Comparison of ENCODE assay signal across 18 mouse cellular contexts in genomic region chr7:13293878-13294855, GRCm38 (mm10). TPM values are rescaled to one million over a fixed set of nuclear protein-coding genes. Genes with fewer than 3 reads are reported as not detected.
DNase-seq lines count a peak whose midpoint lies in the region; ATAC-seq and TF ChIP-seq lines count a peak whose summit lies in the region.
"Had no signal": no experiment of that assay in that cellular context is flagged by ENCODE, and none has a peak within 500 bp of the region (broad histone marks: within the 10 kb centered on the region; RNA-seq: fewer than 3 reads in every experiment).

No protein-coding gene starts in this region.

- peaks cover 66% of the 10 kb centered on the region for H3K36me3 ChIP-seq in hindbrain, postnatal 0 days (ENCODE audit: insufficient read depth, low read length)
- H3K36me3 ChIP-seq in hindbrain, embryonic 13.5 days = peaks cover 90% of the 10 kb centered on the region
- peaks cover 98% of the 10 kb centered on the region for H3K36me3 ChIP-seq in forebrain, embryonic 12.5 days (replicated peaks)
- H3K36me3 ChIP-seq in liver, postnatal 0 days (replicated peaks; ENCODE audit: insufficient read depth, low read length) = peaks cover 80% of the 10 kb centered on the region

- WGBS in hindbrain, postnatal 0 days = 80% methylated on average over 11 of the region's 11 CpGs
- 91% methylated on average over 11 of the region's 11 CpGs for whole genome bisulfite sequencing in hindbrain, embryonic 13.5 days
- 90% methylated on average over 11 of the region's 11 CpGs for WGBS in forebrain, embryonic 12.5 days
- 70% methylated on average over 11 of the region's 11 CpGs for WGBS in liver, postnatal 0 days (ENCODE audit: insufficient replicate concordance)

- no peaks in the 10 kb centered on the region for H3K9me3 ChIP-seq in hindbrain, postnatal 0 days (ENCODE audit: low read length)
- no peaks in the 10 kb centered on the region for H3K9me3 ChIP-seq in hindbrain, embryonic 13.5 days
- no peaks in the 10 kb centered on the region for H3K9me3 ChIP-seq in forebrain, embryonic 12.5 days
- H3K9me3 ChIP-seq in liver, postnatal 0 days (ENCODE audit: low read length) = no peaks in the 10 kb centered on the region
- H3K9me3 ChIP-seq: embryonic facial prominence, embryonic 15.5 days; forebrain, embryonic 15.5 days; liver, embryonic 15.5 days; neural tube, embryonic 15.5 days had no signal

- DNase-seq in adrenal gland, adult (ENCODE audit: inconsistent age in 2 of 2, low spot score in 1 of 2) = peak; percentile 75 to 91
- DNase-seq in adrenal gland, postnatal 4 days (ENCODE audit: low spot score in 2 of 2) = no peak
- DNase-seq in hindbrain, postnatal 0 days (ENCODE audit: low spot score) = peak; percentile 4
- peak; percentile 44 for DNase-seq in adrenal gland, postnatal 25 days
- DNase-seq in liver, postnatal 0 days = no peak
- DNase-seq: cerebellum, adult 11 months; kidney, adult 8-10 months; kidney, postnatal 4 days; lung, postnatal 14 days; retina, postnatal 1 day had no signal

- no peak for TF ChIP-seq CTCF in hindbrain, postnatal 0 days (IDR thresholded peaks at IDR 0.05; ENCODE audit: low read depth)
- TF ChIP-seq CTCF in liver, postnatal 0 days (IDR thresholded peaks at IDR 0.05; ENCODE audit: low read depth) = no peak

- no peaks in the 10 kb centered on the region for H3K27me3 ChIP-seq in hindbrain, postnatal 0 days (ENCODE audit: insufficient read depth, low read length)
- no peaks in the 10 kb centered on the region for H3K27me3 ChIP-seq in hindbrain, embryonic 13.5 days
- H3K27me3 ChIP-seq in forebrain, embryonic 12.5 days = no peaks in the 10 kb centered on the region
- no peaks in the 10 kb centered on the region for H3K27me3 ChIP-seq in liver, postnatal 0 days (ENCODE audit: insufficient read depth, low read length)
- H3K27me3 ChIP-seq: CH12.LX; embryonic facial prominence, embryonic 15.5 days; forebrain, embryonic 15.5 days; liver, embryonic 15.5 days; neural tube, embryonic 15.5 days had no signal

- no peak overlapping the region for H3K9ac ChIP-seq in hindbrain, postnatal 0 days (replicated peaks; ENCODE audit: low read length)
- no peak overlapping the region for H3K9ac ChIP-seq in hindbrain, embryonic 13.5 days
- H3K9ac ChIP-seq in forebrain, embryonic 12.5 days = no peak overlapping the region
- no peak overlapping the region for H3K9ac ChIP-seq in liver, postnatal 0 days (replicated peaks)
- H3K9ac ChIP-seq: embryonic facial prominence, embryonic 15.5 days; forebrain, embryonic 15.5 days; liver, embryonic 15.5 days; neural tube, embryonic 15.5 days had no signal

- no peak overlapping the region for H3K27ac ChIP-seq in hindbrain, postnatal 0 days
- H3K27ac ChIP-seq in hindbrain, embryonic 13.5 days = no peak overlapping the region
- H3K27ac ChIP-seq in forebrain, embryonic 12.5 days = no peak overlapping the region
- no peak overlapping the region for H3K27ac ChIP-seq in liver, postnatal 0 days (ENCODE audit: low read depth)
- H3K27ac ChIP-seq: embryonic facial prominence, embryonic 15.5 days; forebrain, embryonic 15.5 days; liver, embryonic 15.5 days; neural tube, embryonic 15.5 days had no signal

- H3K4me3 ChIP-seq in hindbrain, postnatal 0 days (ENCODE audit: low read length) = no peak overlapping the region
- H3K4me3 ChIP-seq in hindbrain, embryonic 13.5 days = no peak overlapping the region
- no peak overlapping the region for H3K4me3 ChIP-seq in forebrain, embryonic 12.5 days (replicated peaks)
- H3K4me3 ChIP-seq in liver, postnatal 0 days (ENCODE audit: low read depth, low read length) = no peak overlapping the region
- H3K4me3 ChIP-seq: embryonic facial prominence, embryonic 15.5 days; forebrain, embryonic 15.5 days; liver, embryonic 15.5 days; neural tube, embryonic 15.5 days had no signal

- TF ChIP-seq EP300 in liver, postnatal 0 days (IDR thresholded peaks at IDR 0.05; ENCODE audit: low read depth) = no peak

- no peak for ATAC-seq in hindbrain, postnatal 0 days
- ATAC-seq in hindbrain, embryonic 13.5 days (ENCODE audit: low FRiP score) = no peak
- 0 out of 2 replicates have a peak, but pooled peaks have one; percentile 34 for ATAC-seq in granulocyte monocyte progenitor cell, adult 5-6 weeks (replicated peaks; ENCODE audit: poor library complexity, severe bottlenecking)
- ATAC-seq in forebrain, embryonic 12.5 days (ENCODE audit: low FRiP score) = no peak
- ATAC-seq in liver, postnatal 0 days = no peak
- ATAC-seq: forebrain, embryonic 15.5 days had no signal

- H3K4me2 ChIP-seq in hindbrain, postnatal 0 days (ENCODE audit: low read depth, low read length) = no peak overlapping the region
- H3K4me2 ChIP-seq in hindbrain, embryonic 13.5 days = no peak overlapping the region
- no peak overlapping the region for H3K4me2 ChIP-seq in forebrain, embryonic 12.5 days
- H3K4me2 ChIP-seq in liver, postnatal 0 days (ENCODE audit: low read depth, low read length) = no peak overlapping the region
- H3K4me2 ChIP-seq: embryonic facial prominence, embryonic 15.5 days; forebrain, embryonic 15.5 days; liver, embryonic 15.5 days; neural tube, embryonic 15.5 days had no signal

- no peaks in the 10 kb centered on the region for H3K4me1 ChIP-seq in hindbrain, postnatal 0 days (ENCODE audit: insufficient read depth, low read length)
- no peaks in the 10 kb centered on the region for H3K4me1 ChIP-seq in hindbrain, embryonic 13.5 days (replicated peaks)
- H3K4me1 ChIP-seq in forebrain, embryonic 12.5 days = no peaks in the 10 kb centered on the region
- peaks cover 4% of the 10 kb centered on the region; the same call in 1 of the 2 replicates for H3K4me1 ChIP-seq in liver, postnatal 0 days (ENCODE audit: insufficient read depth)
- H3K4me1 ChIP-seq: embryonic facial prominence, embryonic 15.5 days; forebrain, embryonic 15.5 days; liver, embryonic 15.5 days; neural tube, embryonic 15.5 days had no signal

RNA-seq across cellular contexts. Expression of gene Zswim9, which starts 15.6 kb away (rescaled TPM):
- total RNA-seq in adrenal gland, postnatal 4 days (2021) = 10 to 100 TPM; 12.2 to 12.5 TPM
- 7.2 and 7.9 TPM in 2 replicates for total RNA-seq in hindbrain, postnatal 0 days (2014; rRNA removed)
- polyA plus RNA-seq in hindbrain, postnatal 0 days (2015; fragmentation: Nextera tagmentation; extraction: Ambion mirVana) = 7.3 and 8.6 TPM in 2 replicates
- polyA plus RNA-seq in hindbrain, embryonic 13.5 days (2015; fragmentation: Nextera tagmentation; extraction: Ambion mirVana) = 14.6 and 15.9 TPM in 2 replicates
- total RNA-seq in adrenal gland, postnatal 25 days (2021) = 13.2 and 14.5 TPM in 2 replicates
- total RNA-seq in granulocyte monocyte progenitor cell, adult 5-6 weeks (2014; fragmentation: Nextera tagmentation) = 3.4 and 5.8 TPM in 2 replicates
- total RNA-seq in granulocyte monocyte progenitor cell, adult 5-6 weeks (2017) = 1.9 and 3.8 TPM in 2 replicates
- polyA plus RNA-seq in forebrain, embryonic 12.5 days (2016; fragmentation: Nextera tagmentation; extraction: Ambion mirVana) = 15.8 and 19.0 TPM in 2 replicates
- 1.5 and 1.7 TPM in 2 replicates for polyA plus RNA-seq in liver, postnatal 0 days (2015; fragmentation: Nextera tagmentation; extraction: Ambion mirVana)

RNA-seq across cellular contexts. Expression of gene Lig1, which starts 17.1 kb away (rescaled TPM):
- 10 to 100 TPM; 51.5 to 60.6 TPM for total RNA-seq in adrenal gland, postnatal 4 days (2021)
- total RNA-seq in hindbrain, postnatal 0 days (2014; rRNA removed) = 11.9 TPM in 2 replicates
- polyA plus RNA-seq in hindbrain, postnatal 0 days (2015; fragmentation: Nextera tagmentation; extraction: Ambion mirVana) = 41.7 and 45.4 TPM in 2 replicates
- polyA plus RNA-seq in hindbrain, embryonic 13.5 days (2015; fragmentation: Nextera tagmentation; extraction: Ambion mirVana) = 41.1 and 46.2 TPM in 2 replicates
- total RNA-seq in adrenal gland, postnatal 25 days (2021) = 17.7 and 20.2 TPM in 2 replicates
- 152 and 196 TPM in 2 replicates for total RNA-seq in granulocyte monocyte progenitor cell, adult 5-6 weeks (2014; fragmentation: Nextera tagmentation)
- 70.0 and 89.5 TPM in 2 replicates for total RNA-seq in granulocyte monocyte progenitor cell, adult 5-6 weeks (2017)
- polyA plus RNA-seq in forebrain, embryonic 12.5 days (2016; fragmentation: Nextera tagmentation; extraction: Ambion mirVana) = 137 and 140 TPM in 2 replicates
- polyA plus RNA-seq in liver, postnatal 0 days (2015; fragmentation: Nextera tagmentation; extraction: Ambion mirVana) = 50.9 and 60.5 TPM in 2 replicates

RNA-seq across cellular contexts. Expression of gene Pla2g4c, which starts 30.3 kb away (rescaled TPM):
- 1 to 10 TPM in 1 of 2 experiments, under 1 TPM in 1; 0.42 to 1.1 TPM for total RNA-seq in adrenal gland, postnatal 4 days (2021)
- 0.84 TPM in 1 of 2 replicates, not detected in the other for total RNA-seq in hindbrain, postnatal 0 days (2014; rRNA removed)
- polyA plus RNA-seq in hindbrain, postnatal 0 days (2015; fragmentation: Nextera tagmentation; extraction: Ambion mirVana) = 0.19 and 0.44 TPM in 2 replicates
- 0.92 and 1.2 TPM in 2 replicates for polyA plus RNA-seq in hindbrain, embryonic 13.5 days (2015; fragmentation: Nextera tagmentation; extraction: Ambion mirVana)
- total RNA-seq in adrenal gland, postnatal 25 days (2021) = 0.12 and 0.43 TPM in 2 replicates
- 2.1 TPM in 1 of 2 replicates, not detected in the other for total RNA-seq in granulocyte monocyte progenitor cell, adult 5-6 weeks (2014; fragmentation: Nextera tagmentation)
- 0.60 TPM in 1 of 2 replicates, not detected in the other for total RNA-seq in granulocyte monocyte progenitor cell, adult 5-6 weeks (2017)
- 1.7 and 1.9 TPM in 2 replicates for polyA plus RNA-seq in forebrain, embryonic 12.5 days (2016; fragmentation: Nextera tagmentation; extraction: Ambion mirVana)
- 2.0 and 2.1 TPM in 2 replicates for polyA plus RNA-seq in liver, postnatal 0 days (2015; fragmentation: Nextera tagmentation; extraction: Ambion mirVana)

Comparison
In these comparisons a context has a peak if more than half of its experiments do, and no peak if none do; other contexts are left out.
1. DNase-seq: peak in adrenal gland, adult (2 of 2), hindbrain, postnatal 0 days (single experiment) and adrenal gland, postnatal 25 days (single experiment); none in adrenal gland, postnatal 4 days (0 of 2) and liver, postnatal 0 days (single experiment).